In the genomic region with DNA sequence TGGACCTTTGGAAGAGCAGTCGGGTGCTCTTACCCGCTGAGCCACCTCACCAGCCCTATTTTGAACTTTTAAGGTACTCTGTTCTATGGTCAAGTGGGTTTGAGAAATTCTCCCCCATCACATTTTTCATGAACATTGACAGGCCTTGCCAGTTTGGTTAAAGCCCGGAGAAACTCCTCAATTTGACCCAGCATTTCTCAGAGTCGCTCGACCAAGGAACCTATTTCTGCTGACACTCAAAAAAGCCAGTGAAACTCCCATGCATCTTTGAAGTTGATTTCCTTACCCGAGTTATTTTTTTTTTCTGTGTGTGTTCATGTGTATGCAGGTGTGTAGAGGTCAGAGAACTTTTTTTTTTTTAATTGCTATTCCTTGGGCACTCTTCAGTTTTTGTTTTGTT, we compare ENCODE assay signal across 23 mouse cellular contexts. TPM values are rescaled to one million over a fixed set of nuclear protein-coding genes. Genes with fewer than 3 reads are reported as not detected.
A peak's percentile ranks its signal among the peaks of the same experiment; 100 is the strongest.
DNase-seq lines count a peak whose midpoint lies in the region; ATAC-seq and TF ChIP-seq lines count a peak whose summit lies in the region.
"Had no signal": no experiment of that assay in that cellular context is flagged by ENCODE, and none has a peak within 500 bp of the region (broad histone marks: within the 10 kb centered on the region; RNA-seq: fewer than 3 reads in every experiment).

No protein-coding gene starts in this region.

- H3K4me1 ChIP-seq in kidney, embryonic 16.5 days (ENCODE audit: insufficient read depth, low read length): peaks cover 52% of the 10 kb centered on the region

- TF ChIP-seq CTCF in gastrocnemius, adult 2 months (IDR thresholded peaks at IDR 0.05): no peak

- H3K9me3 ChIP-seq in kidney, embryonic 16.5 days (ENCODE audit: low read length): no peaks in the 10 kb centered on the region
- H3K9me3 ChIP-seq: embryonic facial prominence, embryonic 12.5 days; forebrain, embryonic 15.5 days; heart, embryonic 15.5 days; hindbrain, embryonic 13.5 days had no signal

- DNase-seq in gastrocnemius, adult 2 months: no peak
- no peak for DNase-seq in gastrocnemius, postnatal 10 days
- peak; percentile 61 to 87 for DNase-seq in kidney, adult 8-10 months
- DNase-seq in kidney, postnatal 4 days: no peak
- DNase-seq in kidney, postnatal 36 days: peak; percentile 43 to 79
- DNase-seq in cerebellum, adult 9-10 months: no peak
- DNase-seq: adrenal gland, adult 8-10 months; adrenal gland, postnatal 36 days; cerebellum, adult 11 months; cerebellum, adult 8-10 months; cerebellum, postnatal 25 days; gastrocnemius, postnatal 14 days; heart, adult 2 months; heart, postnatal 14 days had no signal

- H3K27me3 ChIP-seq in kidney, embryonic 16.5 days (ENCODE audit: insufficient read depth, low read length): no peaks in the 10 kb centered on the region
- H3K27me3 ChIP-seq: embryonic facial prominence, embryonic 12.5 days; forebrain, embryonic 15.5 days; heart, embryonic 15.5 days; hindbrain, embryonic 13.5 days had no signal

- H3K4me2 ChIP-seq in kidney, embryonic 16.5 days (replicated peaks; ENCODE audit: low read depth, low read length): no peak overlapping the region
- H3K4me2 ChIP-seq: embryonic facial prominence, embryonic 12.5 days; forebrain, embryonic 15.5 days; heart, embryonic 11.5 days; heart, embryonic 15.5 days; hindbrain, embryonic 13.5 days had no signal

- peak overlapping the region; percentile 85 for H3K27ac ChIP-seq in gastrocnemius, adult 2 months
- H3K27ac ChIP-seq in kidney, embryonic 16.5 days (ENCODE audit: low read length): peak overlapping the region; percentile 77; the same call in 1 of the 2 replicates
- H3K27ac ChIP-seq: embryonic facial prominence, embryonic 12.5 days had no signal

- H3K9ac ChIP-seq in kidney, embryonic 16.5 days (replicated peaks; ENCODE audit: low read length): no peak overlapping the region
- H3K9ac ChIP-seq: embryonic facial prominence, embryonic 12.5 days; forebrain, embryonic 15.5 days; heart, embryonic 15.5 days; hindbrain, embryonic 13.5 days had no signal

- WGBS in kidney, embryonic 16.5 days: 37% methylated on average over 6 of the region's 6 CpGs

- peaks cover 17% of the 10 kb centered on the region for H3K36me3 ChIP-seq in kidney, embryonic 16.5 days (ENCODE audit: insufficient read depth, low read length)

- intact Hi-C loops in gastrocnemius, adult 2 months (cut with DNase I): no loop called here

- ATAC-seq in kidney, embryonic 16.5 days (ENCODE audit: low FRiP score, low TSS enrichment): no peak
- no peak for ATAC-seq in cerebellum, adult (ENCODE audit: insufficient number of reproducible peaks, low FRiP score, low TSS enrichment)
- ATAC-seq: forebrain, embryonic 15.5 days had no signal

- no peak overlapping the region for H3K4me3 ChIP-seq in gastrocnemius, adult 2 months
- no peak overlapping the region for H3K4me3 ChIP-seq in kidney, embryonic 16.5 days (ENCODE audit: low read length)
- H3K4me3 ChIP-seq: embryonic facial prominence, embryonic 12.5 days; forebrain, embryonic 15.5 days; heart, adult 2 months; heart, embryonic 15.5 days; hindbrain, embryonic 13.5 days had no signal

RNA-seq across cellular contexts. Expression of gene Scamp2, which starts 3.9 kb away (rescaled TPM):
- 10 to 100 TPM; 39.6 to 46.4 TPM for total RNA-seq in gastrocnemius, adult 2 months (2021)
- 10 to 100 TPM; 52.5 to 56.3 TPM for total RNA-seq in gastrocnemius, postnatal 10 days (2021)
- 93.4 and 101 TPM in 2 replicates for polyA plus RNA-seq in kidney, embryonic 16.5 days (2015; fragmentation: Nextera tagmentation; extraction: Ambion mirVana)

RNA-seq across cellular contexts. Expression of gene Mpi, which starts 12.0 kb away (rescaled TPM):
- total RNA-seq in gastrocnemius, adult 2 months (2021): 10 to 100 TPM; 67.6 to 97.7 TPM
- 10 to 100 TPM; 87.2 to 96.9 TPM for total RNA-seq in gastrocnemius, postnatal 10 days (2021)
- 54.6 and 57.2 TPM in 2 replicates for polyA plus RNA-seq in kidney, embryonic 16.5 days (2015; fragmentation: Nextera tagmentation; extraction: Ambion mirVana)

RNA-seq across cellular contexts. Expression of gene Ulk3, which starts 24.6 kb away (rescaled TPM):
- total RNA-seq in gastrocnemius, adult 2 months (2021): 1 to 10 TPM; 4.4 to 6.6 TPM
- total RNA-seq in gastrocnemius, postnatal 10 days (2021): 10 to 100 TPM in 1 of 2 experiments, 1 to 10 TPM in 1; 7.6 to 12.2 TPM
- polyA plus RNA-seq in kidney, embryonic 16.5 days (2015; fragmentation: Nextera tagmentation; extraction: Ambion mirVana): 18.3 and 22.7 TPM in 2 replicates

RNA-seq across cellular contexts. Expression of gene Fam219b, which starts 27.3 kb away (rescaled TPM):
- 1 to 10 TPM; 5.9 TPM for total RNA-seq in gastrocnemius, adult 2 months (2021)
- 1 to 10 TPM; 9.1 to 9.2 TPM for total RNA-seq in gastrocnemius, postnatal 10 days (2021)
- 19.0 and 19.8 TPM in 2 replicates for polyA plus RNA-seq in kidney, embryonic 16.5 days (2015; fragmentation: Nextera tagmentation; extraction: Ambion mirVana)

RNA-seq across cellular contexts. Expression of gene Cplx3, which starts 41.5 kb away (rescaled TPM):
- total RNA-seq in gastrocnemius, adult 2 months (2021): not detected
- not detected for total RNA-seq in gastrocnemius, postnatal 10 days (2021)
- polyA plus RNA-seq in kidney, embryonic 16.5 days (2015; fragmentation: Nextera tagmentation; extraction: Ambion mirVana): not detected in 2 replicates
- total RNA-seq: adrenal gland, adult 8-10 months; adrenal gland, postnatal 36 days; gastrocnemius, postnatal 14 days; heart, adult 2 months; heart, postnatal 14 days had no signal
- polyA plus RNA-seq: forebrain, embryonic 11.5 days; gonadal fat pad, adult 2 months; heart, adult 2 months; heart, embryonic 11.5 days; heart, embryonic 15.5 days had no signal

Comparison
In these comparisons a context has a peak if more than half of its experiments do, and no peak if none do; other contexts are left out.
1. DNase-seq: peak in kidney, adult 8-10 months (2 of 2) and kidney, postnatal 36 days (2 of 2); none in gastrocnemius, adult 2 months (single experiment), gastrocnemius, postnatal 10 days (single experiment), kidney, postnatal 4 days (0 of 2) and cerebellum, adult 9-10 months (single experiment).